Mouse (Mus musculus): ENCODE measurements around the gene Limd2. TPM values are rescaled to one million over a fixed set of nuclear protein-coding genes. Genes with fewer than 3 reads are reported as not detected.

Gene Limd2
- total and polyA plus RNA-seq, 3 experiments, result 275 to 563 (median 367) TPM

DNA sequence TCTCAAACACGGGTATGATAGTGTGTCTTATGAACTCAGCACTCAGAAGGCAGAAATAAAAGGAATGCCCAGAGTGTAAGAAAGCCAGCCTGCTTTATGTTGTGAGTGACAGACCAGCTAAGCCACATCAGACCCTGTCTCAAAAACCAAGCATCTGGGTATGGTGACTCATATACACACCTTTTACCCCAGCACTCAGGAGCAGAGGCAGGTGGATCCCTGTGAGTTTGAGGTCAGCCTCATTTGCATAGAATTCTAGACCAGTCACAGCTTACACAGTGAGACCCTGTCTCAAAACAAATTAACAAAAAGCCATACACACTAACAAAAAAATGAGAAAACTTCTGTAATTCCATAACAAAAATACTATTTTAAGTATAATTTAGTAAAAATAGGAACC is 34.8 kb downstream of the Limd2 start:
- TF ChIP-seq JUND (conservative IDR thresholded peaks at IDR 0.05; ENCODE audit: low read depth, low read length), result peak; percentile 69
- TF ChIP-seq TCF12 (IDR thresholded peaks at IDR 0.05; ENCODE audit: low read depth, low read length), result peak; percentile 46; the same call in 1 of the 2 replicates
- TF ChIP-seq IRF4 (IDR thresholded peaks at IDR 0.05; ENCODE audit: low read depth, low read length), result peak; percentile 58; the same call in 1 of the 2 replicates
- TF ChIP-seq NELFE (IDR thresholded peaks at IDR 0.05; ENCODE audit: low read depth, low read length), result no peak
- peak; percentile 14; the same call in 1 of the 2 replicates for TF ChIP-seq JUN (IDR thresholded peaks at IDR 0.05; ENCODE audit: insufficient read depth, low read depth, low read length)
- TF ChIP-seq RCOR1 (conservative IDR thresholded peaks at IDR 0.05; ENCODE audit: low read depth, low read length), result no peak; the same call in 1 of the 2 replicates
- peak; percentile 52; the same call in 1 of the 2 replicates for TF ChIP-seq ETS1 (conservative IDR thresholded peaks at IDR 0.05; ENCODE audit: low read depth, low read length)
- TF ChIP-seq MEF2A (IDR thresholded peaks at IDR 0.05; ENCODE audit: borderline replicate concordance, low read depth, low read length), result 0 out of 2 replicates have a peak, but pooled peaks have one; percentile 14
- TF ChIP-seq CHD2 (IDR thresholded peaks at IDR 0.05; ENCODE audit: low read length), result no peak
- peak; percentile 71 for TF ChIP-seq EP300 (IDR thresholded peaks at IDR 0.05; ENCODE audit: low read length)
- peak; percentile 72 for TF ChIP-seq BHLHE40 (IDR thresholded peaks at IDR 0.05; ENCODE audit: low read depth, low read length)
- no peaks in the 10 kb centered on the region for H3K27me3 ChIP-seq (replicated peaks)
- H3K9me3 ChIP-seq (replicated peaks; ENCODE audit: low read length), result no peaks in the 10 kb centered on the region
- no peak overlapping the region for H3K9ac ChIP-seq (ENCODE audit: insufficient read depth, low read depth)
- H3K36me3 ChIP-seq (replicated peaks in 1 of 2; ENCODE audit: control insufficient read depth in 1 of 2, insufficient read depth in 1 of 2, low read length in 1 of 2), result peaks cover 22 to 63% of the 10 kb centered on the region in 2 experiments
- peak; percentile 72 for DNase-seq (ENCODE audit: extremely low read depth)
- H3K27ac ChIP-seq (ENCODE audit: insufficient read depth, low read depth), result no peak overlapping the region
- in situ Hi-C loops (cut with MboI; ENCODE audit: low pct_ligation_motif_present, low pct_unique_long_range_greater_than_20kb, low sequenced_read_pairs) (no loop called here), dilution Hi-C loops (cut with MboI; ENCODE audit: extremely low pct_ligation_motif_present, extremely low pct_unique_long_range_greater_than_20kb, low sequenced_read_pairs) (no loop called here)
- no peaks in the 10 kb centered on the region for H3K79me2 ChIP-seq (replicated peaks; ENCODE audit: control insufficient read depth, extremely low read depth, insufficient read depth, poor library complexity, severe bottlenecking)
- H3K4me1 ChIP-seq (ENCODE audit: control insufficient read depth in 1 of 2, insufficient read depth in 2 of 2), result peaks cover 13 to 50% of the 10 kb centered on the region in 2 experiments
- H3K4me2 ChIP-seq (ENCODE audit: insufficient read depth, low read depth, poor library complexity, severe bottlenecking), result no peak overlapping the region
- no peak overlapping the region for H3K4me3 ChIP-seq (replicated peaks in 1 of 3; ENCODE audit: low read depth in 2 of 3, low read length in 2 of 3, poor library complexity in 1 of 3)

DNA sequence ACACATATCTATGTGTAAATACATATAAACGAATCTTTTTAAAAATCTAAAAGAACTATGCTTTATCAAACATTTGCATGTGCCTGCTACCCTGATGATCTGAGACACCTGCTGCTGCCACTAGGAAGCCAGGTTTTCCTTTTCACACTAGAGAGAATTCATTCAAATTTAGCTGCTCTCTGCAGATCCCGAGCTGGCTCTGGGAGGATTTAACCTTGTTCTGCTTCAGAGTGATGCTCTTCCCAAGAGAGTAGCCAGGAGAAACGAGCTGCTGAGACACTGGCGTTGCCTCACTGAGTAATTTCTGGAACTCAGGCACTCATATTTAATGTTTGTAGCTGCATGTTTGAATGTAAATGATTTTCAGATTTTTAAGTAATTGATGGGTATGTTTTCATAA is 35.9 kb downstream of the Limd2 start:
- dilution Hi-C loops (cut with MboI; ENCODE audit: extremely low pct_ligation_motif_present, extremely low pct_unique_long_range_greater_than_20kb, low sequenced_read_pairs) (no loop called here), in situ Hi-C loops (cut with MboI; ENCODE audit: low pct_ligation_motif_present, low pct_unique_long_range_greater_than_20kb, low sequenced_read_pairs) (no loop called here)
- no peak overlapping the region for H3K9ac ChIP-seq (ENCODE audit: insufficient read depth, low read depth)
- H3K9me3 ChIP-seq (replicated peaks; ENCODE audit: low read length), result no peaks in the 10 kb centered on the region
- no peak overlapping the region for H3K27ac ChIP-seq (ENCODE audit: insufficient read depth, low read depth)
- no peak overlapping the region for H3K4me2 ChIP-seq (ENCODE audit: insufficient read depth, low read depth, poor library complexity, severe bottlenecking)
- no peaks in the 10 kb centered on the region for H3K79me2 ChIP-seq (replicated peaks; ENCODE audit: control insufficient read depth, extremely low read depth, insufficient read depth, poor library complexity, severe bottlenecking)
- peaks cover 21 to 58% of the 10 kb centered on the region in 2 experiments for H3K36me3 ChIP-seq (replicated peaks in 1 of 2; ENCODE audit: control insufficient read depth in 1 of 2, insufficient read depth in 1 of 2, low read length in 1 of 2)
- H3K4me3 ChIP-seq (replicated peaks in 1 of 3; ENCODE audit: low read depth in 2 of 3, low read length in 2 of 3, poor library complexity in 1 of 3), result no peak overlapping the region
- DNase-seq (ENCODE audit: extremely low read depth), result no peak
- H3K27me3 ChIP-seq (replicated peaks), result no peaks in the 10 kb centered on the region
- TF ChIP-seq SMC3 (IDR thresholded peaks at IDR 0.05; ENCODE audit: low read depth, low read length), result no peak
- TF ChIP-seq ZKSCAN1 (IDR thresholded peaks at IDR 0.05; ENCODE audit: borderline replicate concordance, low read depth, low read length), result no peak
- 0 out of 2 replicates have a peak, but pooled peaks have one; percentile 15 for TF ChIP-seq RCOR1 (conservative IDR thresholded peaks at IDR 0.05; ENCODE audit: low read depth, low read length)
- peaks cover 13 to 50% of the 10 kb centered on the region in 2 experiments for H3K4me1 ChIP-seq (ENCODE audit: control insufficient read depth in 1 of 2, insufficient read depth in 2 of 2)
